Mouse (Mus musculus) cerebellum, adult 2 months (tissue): ENCODE measurements at regions not wholly inside any gene's neighbourhood (a gene's known extent, or its start where the extent isn't known, plus 50 kb on each side); places are given as distances from the start of the nearest gene placed in this dataset.
A peak's percentile ranks its signal among the peaks of the same experiment; 100 is the strongest.
"Not testable (repeated sequence)": the region's sequence is repeated elsewhere in the genome, so short reads cannot be mapped to it uniquely, and the experiment has no call there.

Experiments
- DNase-seq, 2 experiments: peaks; one replicate each; pipeline ENCODE4 v3.0.0; 2021
- H3K27ac ChIP-seq: fragments of 200-500 bp; 2 replicates; pipeline ENCODE4 v1.5.1; 2012; ENCODE audit warnings: low read length, control low read depth, inconsistent platforms; ENCODE audit not compliant: insufficient read depth
- H3K27me3 ChIP-seq: fragments of 200-500 bp; 2 replicates; pipeline ENCODE4 v1.6.1; 2012; ENCODE audit warnings: inconsistent platforms, mild to moderate bottlenecking, low read length, moderate library complexity; ENCODE audit not compliant: control insufficient read depth, insufficient read depth
- H3K4me1 ChIP-seq: fragments of 200-500 bp; 2 replicates; pipeline ENCODE4 v1.6.1; 2011; ENCODE audit warnings: low read length; ENCODE audit not compliant: control insufficient read depth, insufficient read depth
- H3K4me3 ChIP-seq: fragments of 200-500 bp; replicated peaks from 2 replicates; pipeline ENCODE3; 2011; ENCODE audit warnings: mild to moderate bottlenecking, low read depth, low read length, control low read depth; ENCODE audit not compliant: insufficient read depth
- CTCF ChIP-seq: fragments of 200-500 bp; IDR thresholded peaks from 2 replicates; pipeline ENCODE4 v1.5.1; 2011; ENCODE audit warnings: low read depth, mild to moderate bottlenecking, control low read depth, low read length, moderate library complexity, borderline replicate concordance; ENCODE audit not compliant: insufficient read depth
- POLR2A ChIP-seq: fragments of 200-500 bp; IDR thresholded peaks from 2 replicates; pipeline ENCODE4 v1.6.1; 2011; ENCODE audit warnings: low read length, control low read depth, borderline replicate concordance; ENCODE audit not compliant: insufficient read depth
- whole genome bisulfite sequencing: fragments of 180-500 bp; shearing (Covaris S2); methylation state at CpG from one replicate; pipeline ENCODE4 v1.1.7; 2018; 5-methylcytosine and 5-hydroxymethylcytosine counted together

GRCm38 (mm10) chr13:50906431-50906830 lies 194.2 kb upstream of the Spin1 start:
- H3K4me3 ChIP-seq, H3K27ac ChIP-seq, H3K27me3 ChIP-seq, DNase-seq, H3K4me1 ChIP-seq: not testable (repeated sequence)
- 90% methylated on average over 6 of the region's 6 CpGs for WGBS

GRCm38 (mm10) chr13:50906910-50907309 lies 193.8 kb upstream of the Spin1 start:
- Histone ChIP-seq H3K27me3 (no peaks in the 10 kb centered on the region), H3K4me3 (no peak overlapping the region), H3K4me1 (no peaks in the 10 kb centered on the region), H3K27ac (no peak overlapping the region)
- no peak for DNase-seq
- TF ChIP-seq POLR2A (no peak), CTCF (no peak)
- 75% methylated on average over 1 of the region's 1 CpGs for WGBS

GRCm38 (mm10) chr13:50912776-50913175 lies 187.9 kb upstream of the Spin1 start:
- WGBS = 63% methylated on average over 2 of the region's 2 CpGs
- DNase-seq, H3K27me3 ChIP-seq, H3K27ac ChIP-seq, H3K4me3 ChIP-seq, H3K4me1 ChIP-seq: not testable (repeated sequence)

GRCm38 (mm10) chr13:50934017-50934416 lies 166.7 kb upstream of the Spin1 start:
- not testable (repeated sequence) for H3K27me3 ChIP-seq, H3K4me1 ChIP-seq, H3K4me3 ChIP-seq, H3K27ac ChIP-seq, DNase-seq
- WGBS = 90% methylated on average over 3 of the region's 3 CpGs

- no peak for TF ChIP-seq POLR2A
- TF ChIP-seq CTCF = no peak
- H3K27ac ChIP-seq = no peak overlapping the region
- no peaks in the 10 kb centered on the region for H3K27me3 ChIP-seq
- H3K4me1 ChIP-seq = no peaks in the 10 kb centered on the region
- H3K4me3 ChIP-seq = no peak overlapping the region
- WGBS = 48% methylated on average over 3 of the region's 3 CpGs
- no peak for DNase-seq
These were observed 158.1 kb upstream of the Spin1 start for GRCm38 (mm10) chr13:50942561-50942960.

- WGBS = 33% methylated on average over 6 of the region's 6 CpGs
- H3K4me1 ChIP-seq = no peaks in the 10 kb centered on the region
- no peak overlapping the region for H3K27ac ChIP-seq
- no peak overlapping the region for H3K4me3 ChIP-seq
- TF ChIP-seq CTCF = peak; percentile 76
- TF ChIP-seq POLR2A = no peak
- peak; percentile 51 to 67 for DNase-seq
- no peaks in the 10 kb centered on the region for H3K27me3 ChIP-seq
These were observed 151.0 kb upstream of the Spin1 start for GRCm38 (mm10) chr13:50949545-50950226.

GRCm38 (mm10) chr13:50954671-50955070 lies 146.0 kb upstream of the Spin1 start:
- no peak overlapping the region for H3K4me3 ChIP-seq
- 88% methylated on average over 6 of the region's 6 CpGs for WGBS
- no peak for DNase-seq
- no peak for TF ChIP-seq POLR2A
- no peak for TF ChIP-seq CTCF
- no peaks in the 10 kb centered on the region for H3K4me1 ChIP-seq
- no peaks in the 10 kb centered on the region for H3K27me3 ChIP-seq
- H3K27ac ChIP-seq = no peak overlapping the region

- no peak for TF ChIP-seq POLR2A
- no peak for TF ChIP-seq CTCF
- 70% methylated on average over 20 of the region's 20 CpGs for WGBS
- H3K4me3 ChIP-seq = no peak overlapping the region
- H3K27ac ChIP-seq = no peak overlapping the region
- no peaks in the 10 kb centered on the region for H3K27me3 ChIP-seq
- H3K4me1 ChIP-seq = no peaks in the 10 kb centered on the region
- DNase-seq = no peak
These were observed 142.4 kb upstream of the Spin1 start for GRCm38 (mm10) chr13:50958051-50958883.
